Mouse (Mus musculus) bone marrow macrophage, adult 2 months (primary cell): ENCODE data around the gene Taf4. TPM values are rescaled to one million over a fixed set of nuclear protein-coding genes. Genes with fewer than 3 reads are reported as not detected.

Experiments used
- H3K27ac ChIP-seq: 2 replicates; pipeline ENCODE4 v1.5.1; 2012; ENCODE audit warnings: low read depth, low read length; ENCODE audit not compliant: insufficient read depth
- H3K4me1 ChIP-seq: 2 replicates; pipeline ENCODE4 v1.6.1; 2012; ENCODE audit warnings: low read length; ENCODE audit not compliant: control insufficient read depth, insufficient read depth
- H3K4me3 ChIP-seq: 2 replicates; pipeline ENCODE4 v1.5.1; 2012; ENCODE audit warnings: mild to moderate bottlenecking, low read length, moderate library complexity; ENCODE audit not compliant: insufficient read depth
- CTCF ChIP-seq: IDR thresholded peaks from 2 replicates; pipeline ENCODE4 v1.5.1; 2012; ENCODE audit warnings: low read depth, mild to moderate bottlenecking, low read length, moderate library complexity
- POLR2A ChIP-seq: IDR thresholded peaks from 2 replicates; pipeline ENCODE4 v1.6.1; 2012; ENCODE audit warnings: mild to moderate bottlenecking, low read depth, low read length, borderline replicate concordance
- polyA plus RNA-seq: library from polyadenylated mRNA; stranded (reverse); fragments of >200 nt; gene quantifications from 2 replicates; pipeline ENCODE4 v1.2.4, GENCODE M21; 2012; ENCODE audit not compliant: missing spikeins, insufficient read depth, insufficient read length

The Taf4 gene
- polyA plus RNA-seq, 1 experiment: 16.8 TPM

GRCm38 (mm10) chr2:179872724-179873123 lies 103.7 kb downstream of the Taf4 start:
- no peaks in the 10 kb centered on the region for H3K4me1 ChIP-seq
- no peak overlapping the region for H3K4me3 ChIP-seq
- no peak overlapping the region for H3K27ac ChIP-seq
- TF ChIP-seq CTCF (no peak), POLR2A (no peak)

DNA sequence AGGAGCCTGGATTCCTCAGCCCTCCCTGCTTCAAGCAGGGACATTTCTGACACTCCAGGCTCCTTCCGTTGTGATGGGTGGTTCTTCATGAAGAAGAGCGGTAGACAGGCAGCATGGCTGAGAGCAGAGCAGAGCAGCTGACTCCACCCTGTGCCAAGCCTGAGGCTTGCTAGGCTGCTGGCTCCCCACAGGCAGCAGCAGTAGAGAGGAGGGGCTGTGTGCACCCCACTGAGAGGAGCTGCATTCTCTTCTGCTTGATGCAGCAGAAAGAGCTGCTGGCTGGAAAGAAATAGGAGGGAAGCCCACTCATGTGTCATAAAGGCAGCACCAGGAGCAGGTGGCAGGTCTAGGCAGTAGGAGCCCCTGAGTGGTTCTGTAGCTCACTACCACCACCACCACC lies 106.6 kb downstream of the Taf4 start:
- H3K27ac ChIP-seq: no peak overlapping the region
- no peak overlapping the region for H3K4me3 ChIP-seq
- no peaks in the 10 kb centered on the region for H3K4me1 ChIP-seq
- TF ChIP-seq POLR2A: no peak
- no peak for TF ChIP-seq CTCF

DNA sequence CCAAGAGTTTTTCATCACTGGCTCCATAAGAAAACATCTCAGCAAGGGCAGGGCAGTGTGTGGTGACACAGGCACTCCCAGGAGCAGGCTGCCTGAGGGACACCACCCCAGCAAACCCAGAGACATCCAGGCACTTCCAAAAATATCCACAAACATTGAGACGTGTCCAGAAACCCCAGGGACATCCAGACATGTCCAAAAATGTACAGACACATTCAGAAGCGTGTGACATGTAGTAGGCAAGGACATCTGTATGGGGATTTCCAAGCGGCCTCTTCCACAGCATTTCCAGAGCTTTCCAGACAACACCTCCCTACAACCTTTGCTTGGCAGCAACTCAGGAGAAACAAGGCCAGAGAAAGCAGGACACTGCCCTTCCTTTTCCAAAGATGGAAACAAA lies 108.8 kb downstream of the Taf4 start:
- no peak overlapping the region for H3K4me3 ChIP-seq
- TF ChIP-seq POLR2A: no peak
- no peak for TF ChIP-seq CTCF
- H3K4me1 ChIP-seq: no peaks in the 10 kb centered on the region
- H3K27ac ChIP-seq: no peak overlapping the region

DNA sequence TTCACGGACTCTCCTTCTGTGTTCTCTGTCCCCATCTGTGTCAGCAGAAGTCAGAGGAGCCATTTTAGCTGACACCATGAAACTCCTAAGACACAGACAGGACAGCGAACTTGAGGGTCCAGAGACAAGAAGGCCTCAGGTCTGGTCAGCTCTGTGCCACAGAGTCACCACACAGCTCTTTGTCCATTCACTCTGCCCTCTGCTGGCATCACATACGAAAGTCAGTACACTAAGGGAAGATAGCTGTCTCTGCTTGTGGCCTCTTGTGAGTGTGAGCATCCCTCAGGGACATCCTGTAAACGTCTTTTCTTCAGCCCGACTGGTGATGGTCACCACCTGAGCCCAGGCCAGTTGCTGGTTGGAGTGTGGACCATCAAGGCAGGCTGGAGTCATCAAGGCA lies 111.3 kb downstream of the Taf4 start:
- Histone ChIP-seq H3K4me3 (no peak overlapping the region), H3K4me1 (no peaks in the 10 kb centered on the region), H3K27ac (no peak overlapping the region)
- TF ChIP-seq CTCF (no peak), POLR2A (no peak)

- Histone ChIP-seq H3K4me3 (no peak overlapping the region), H3K27ac (no peak overlapping the region), H3K4me1 (no peaks in the 10 kb centered on the region)
- TF ChIP-seq POLR2A (no peak), CTCF (peak; percentile 48; the same call in 1 of the 2 replicates)
Measured at GRCm38 (mm10) chr2:179863266-179863665, 113.2 kb downstream of the Taf4 start.

DNA sequence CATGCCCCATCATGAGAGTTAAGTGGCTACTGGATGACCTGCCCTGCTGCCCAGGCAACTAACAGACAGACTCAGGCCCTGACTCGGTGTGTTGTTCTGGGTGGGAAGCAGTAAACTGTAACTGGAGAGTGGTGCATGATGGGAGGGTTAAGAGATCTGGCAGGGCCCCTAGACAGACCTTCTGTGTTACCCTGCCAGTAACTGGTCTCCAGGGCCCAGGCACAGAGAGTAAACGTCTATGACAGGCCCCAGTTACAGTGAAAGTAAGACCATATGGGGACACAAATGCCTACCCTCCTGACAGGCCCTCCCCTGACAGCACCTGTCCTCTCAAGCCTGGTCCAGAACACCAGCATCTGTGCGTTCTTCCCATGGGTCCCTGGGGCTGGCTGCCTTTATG lies 113.8 kb downstream of the Taf4 start:
- H3K4me3 ChIP-seq: no peak overlapping the region
- no peak for TF ChIP-seq POLR2A
- TF ChIP-seq CTCF: no peak
- no peak overlapping the region for H3K27ac ChIP-seq
- H3K4me1 ChIP-seq: no peaks in the 10 kb centered on the region

Other genes starting within 250 kb of the Taf4 start
- gene Lsm14b, start 48.3 kb upstream of the Taf4 start, polyA plus RNA-seq: 26.2 and 30.9 TPM in 2 replicates
- gene Psma7, start 65.8 kb upstream of the Taf4 start, polyA plus RNA-seq: 150 and 155 TPM in 2 replicates
- 4.0 and 5.7 TPM in 2 replicates for gene Ss18l1, start 65.9 kb upstream of the Taf4 start, polyA plus RNA-seq
- gene Mtg2, start 93.9 kb upstream of the Taf4 start, polyA plus RNA-seq: 10.3 and 11.7 TPM in 2 replicates
- not detected in 2 replicates for gene Hrh3, start 127.8 kb upstream of the Taf4 start, polyA plus RNA-seq
- 21.3 and 25.0 TPM in 2 replicates for gene Osbpl2, start 142.7 kb upstream of the Taf4 start, polyA plus RNA-seq
- gene Adrm1, start 194.8 kb upstream of the Taf4 start, polyA plus RNA-seq: 62.1 and 71.4 TPM in 2 replicates
- 0.12 and 0.45 TPM in 2 replicates for gene Lama5, start 249.2 kb upstream of the Taf4 start, polyA plus RNA-seq